Mouse (Mus musculus) ZHBTc4 (cell line): ENCODE data around the gene Gm27027.

ENCODE experiments used
- DNase-seq: peaks from one replicate; pipeline ENCODE4 v3.0.0-alpha.2; 2011; ENCODE audit warnings: low read depth, low spot score

Gene Gm27027

GRCm38 (mm10) chr2:93996254-93996653, at the start of gene Gm27027:
TSS of gene Gm27027 (minus strand) at chr2:93996354.
- no peak for DNase-seq

GRCm38 (mm10) chr2:94045411-94046090, 49.4 kb upstream of the Gm27027 start:
- no peak for DNase-seq

DNA sequence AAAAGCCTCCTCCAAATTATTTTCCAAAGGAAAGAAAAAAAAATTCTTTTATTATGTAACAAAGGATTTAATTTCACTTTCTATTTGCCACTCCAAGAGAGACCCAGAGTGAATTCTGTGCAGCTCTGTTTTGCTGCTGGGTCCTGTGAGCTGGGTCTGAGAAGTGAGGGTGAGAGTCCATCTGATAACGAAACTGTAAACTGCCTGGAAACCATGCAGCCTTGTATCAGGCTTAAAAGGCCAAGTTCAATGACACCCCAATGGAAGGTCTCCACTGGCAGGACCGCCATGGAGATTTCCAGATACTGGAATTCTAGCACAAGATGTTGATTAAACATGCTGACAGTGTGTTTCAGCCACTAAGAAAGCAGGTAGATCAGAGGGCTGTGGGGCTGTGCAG, 48.0 kb upstream of the Gm27027 start:
- no peak for DNase-seq

GRCm38 (mm10) chr2:94043662-94044061, 47.5 kb upstream of the Gm27027 start:
- peak; percentile 24 for DNase-seq

GRCm38 (mm10) chr2:94042461-94042860, 46.3 kb upstream of the Gm27027 start:
- no peak for DNase-seq

GRCm38 (mm10) chr2:94040391-94041125, 44.4 kb upstream of the Gm27027 start:
- DNase-seq, result peak; percentile 78

DNA sequence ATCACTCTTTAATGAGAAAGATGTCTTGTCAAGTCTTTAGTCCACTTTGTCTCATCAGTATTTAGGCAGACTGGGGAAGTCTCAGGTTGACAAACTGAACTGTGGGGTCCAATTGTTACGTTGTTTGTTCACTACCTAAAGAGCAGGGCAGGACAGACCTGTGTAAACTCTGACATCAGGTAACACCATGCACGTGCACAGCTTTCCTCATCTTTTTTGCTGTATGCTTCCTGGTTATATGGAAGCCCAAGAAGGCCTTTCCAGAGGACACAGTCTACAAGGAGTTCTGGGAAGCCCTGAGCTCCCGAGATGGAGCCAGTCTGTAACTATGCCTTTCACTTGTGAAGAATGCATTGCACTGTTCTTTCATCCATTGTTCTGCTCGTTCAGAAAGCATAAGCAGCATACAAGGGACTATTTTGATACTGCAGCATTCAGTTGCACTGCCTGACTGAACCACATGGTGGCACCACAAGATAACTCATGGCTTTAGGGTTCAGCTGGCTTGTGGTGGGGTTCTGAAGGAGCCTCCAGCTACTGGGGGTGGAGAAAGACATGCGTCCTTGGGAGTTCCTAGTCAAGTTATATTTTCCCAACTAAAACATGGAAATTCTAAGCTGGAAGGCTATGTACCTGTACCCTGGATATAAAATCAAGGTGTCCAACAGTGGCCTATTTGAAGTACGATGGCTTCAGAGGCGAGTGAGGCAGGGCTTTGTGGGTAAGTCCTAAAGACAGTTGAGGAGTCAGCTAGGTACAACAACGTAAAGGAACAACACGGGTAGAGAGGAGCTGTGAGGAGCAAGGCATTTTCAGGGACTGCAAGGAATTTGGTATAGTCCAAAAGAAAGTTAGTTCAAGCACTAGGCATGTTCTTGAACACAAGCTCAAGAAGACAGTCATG, 39.5 kb upstream of the Gm27027 start:
- DNase-seq, result peak; percentile 63

- no peak for DNase-seq
Observed at GRCm38 (mm10) chr2:94030602-94031001, 34.4 kb upstream of the Gm27027 start.

- DNase-seq, result no peak
Observed at GRCm38 (mm10) chr2:94024637-94025036, 28.5 kb upstream of the Gm27027 start.

- peak; percentile 97 for DNase-seq
Observed at GRCm38 (mm10) chr2:94010335-94011291, 14.5 kb upstream of the Gm27027 start, which contains the start of gene Alkbh3. TSS of gene Alkbh3 (minus strand) at chr2:94010807.

DNA sequence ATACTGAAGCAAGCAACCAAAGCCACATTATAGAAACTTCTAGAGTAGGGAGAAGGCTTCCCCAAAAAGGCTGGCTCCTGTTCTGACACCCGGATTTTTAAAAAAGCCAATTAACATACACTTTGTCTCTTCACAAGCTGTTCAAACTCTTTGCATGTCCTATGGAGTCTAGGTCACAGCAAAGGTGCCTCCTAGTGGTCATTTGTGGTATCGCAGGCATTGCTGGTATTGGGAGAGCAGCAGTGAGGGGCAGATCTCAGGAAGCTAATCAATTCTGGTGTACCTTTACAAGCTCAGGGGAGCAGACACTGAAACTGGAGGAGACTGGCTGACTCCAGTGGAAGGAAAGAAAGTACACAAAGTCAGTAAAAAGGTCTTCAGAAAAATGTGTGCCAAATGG, 6.2 kb upstream of the Gm27027 start:
- peak; percentile 88 for DNase-seq

- DNase-seq, result no peak
Observed at GRCm38 (mm10) chr2:94001918-94002317, 5.8 kb upstream of the Gm27027 start.

- peak; percentile 77 for DNase-seq
Observed at GRCm38 (mm10) chr2:94001411-94001810, 5.3 kb upstream of the Gm27027 start.

GRCm38 (mm10) chr2:93992810-93993209, 3.3 kb downstream of the Gm27027 start:
- DNase-seq, result no peak

GRCm38 (mm10) chr2:93992259-93992658, 3.9 kb downstream of the Gm27027 start:
- DNase-seq, result no peak

DNA sequence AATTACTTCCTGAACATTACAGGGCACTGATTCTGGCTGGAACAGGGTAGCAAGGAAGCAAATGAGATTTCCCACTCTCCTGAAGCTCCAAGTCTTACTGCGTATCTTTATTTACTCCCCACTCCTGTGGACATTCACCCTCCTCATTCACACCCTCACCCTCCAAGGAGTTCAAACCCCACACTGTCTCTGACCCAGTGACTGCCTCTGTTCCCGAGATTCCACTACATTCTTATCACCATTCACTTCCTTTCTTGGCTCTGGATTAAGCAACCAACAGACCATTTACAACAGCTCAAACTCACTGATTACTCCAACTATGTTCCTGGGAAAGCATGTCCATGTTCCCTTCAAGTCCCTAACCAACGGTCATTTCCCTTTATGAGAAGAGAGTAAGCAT, 4.8 kb downstream of the Gm27027 start:
- DNase-seq, result no peak

DNA sequence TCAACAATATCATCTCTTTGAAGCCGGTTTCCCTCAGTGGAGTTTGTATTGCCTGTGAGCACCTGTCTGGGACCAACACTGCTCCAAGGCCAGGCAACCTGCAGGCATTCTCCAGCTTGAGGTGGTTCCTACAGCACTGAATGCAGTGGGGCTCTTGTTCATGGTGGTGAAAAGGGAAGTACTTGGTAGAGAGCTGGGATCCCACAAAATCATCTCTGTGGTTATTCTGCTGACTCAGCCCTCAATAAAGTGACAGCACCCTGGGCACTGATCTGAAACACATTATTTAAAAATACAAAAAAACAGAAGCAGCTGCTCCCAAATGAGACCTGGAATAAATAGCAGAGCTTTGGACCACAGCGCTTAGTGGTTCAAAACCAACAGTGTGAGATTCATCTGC, 7.7 kb downstream of the Gm27027 start:
- no peak for DNase-seq

- no peak for DNase-seq
Observed at GRCm38 (mm10) chr2:93982457-93983235, 13.5 kb downstream of the Gm27027 start.

DNA sequence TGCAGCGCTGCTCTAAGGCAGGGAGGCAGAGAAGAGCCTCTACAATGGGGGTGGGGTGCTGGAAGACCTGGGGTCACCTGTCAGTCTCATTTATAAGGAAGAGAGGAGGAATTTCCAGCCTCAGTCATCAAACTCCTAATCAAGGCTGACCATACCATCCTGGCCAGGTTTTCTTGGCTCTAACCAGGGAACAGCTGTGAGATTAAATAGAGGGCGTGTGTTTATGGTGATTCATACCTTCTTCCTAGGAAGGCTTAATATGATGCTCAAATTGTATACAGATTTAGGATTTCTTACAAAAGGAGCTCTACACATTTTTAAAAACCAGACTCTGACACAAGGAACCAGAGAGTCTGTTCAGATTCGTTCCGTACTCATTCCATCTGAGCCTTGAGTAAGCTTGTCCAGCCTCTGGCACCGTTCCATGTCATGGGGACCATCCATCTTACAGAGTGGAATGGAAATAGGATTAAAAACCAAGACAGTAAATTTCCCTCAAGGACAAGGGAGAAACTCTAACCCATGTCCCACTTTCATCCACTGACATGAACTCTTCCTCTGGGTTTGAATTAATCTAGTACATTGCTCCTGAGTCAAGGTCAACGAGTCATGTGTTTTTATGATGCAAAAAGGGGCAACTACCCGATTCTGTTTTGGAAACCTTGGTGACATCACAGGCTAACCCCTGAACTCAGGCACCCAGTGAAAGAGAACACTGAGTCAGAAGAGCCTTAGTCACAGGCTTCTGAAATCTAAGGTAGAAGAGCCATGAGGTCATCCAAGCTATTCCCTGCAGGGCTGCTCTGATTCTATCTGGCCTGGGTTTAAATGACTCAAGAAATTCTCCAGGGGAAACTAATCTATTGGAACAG, 16.7 kb downstream of the Gm27027 start:
- no peak for DNase-seq
